Mouse (Mus musculus) liver, embryonic 16.5 days (tissue): ENCODE data around the gene Tmem213. TPM values are rescaled to one million over a fixed set of nuclear protein-coding genes. Genes with fewer than 3 reads are reported as not detected.

Experiments
- ATAC-seq: fragments of 200-750 bp; cut with Nextera tagmentation; 2 replicates; pipeline ENCODE4 v1.8.0; 2017; ENCODE audit warnings: low read depth, mild to moderate bottlenecking, moderate number of reproducible peaks, moderate library complexity
- H3K27ac ChIP-seq: fragments of 300-500 bp; sonication (generic); 2 replicates; pipeline ENCODE4 v1.5.1; 2014; ENCODE audit warnings: mild to moderate bottlenecking, low read length
- H3K27me3 ChIP-seq: fragments of 300-500 bp; sonication (generic); 2 replicates; pipeline ENCODE4 v1.6.1; 2014; ENCODE audit warnings: low read depth, low read length, mixed read lengths; ENCODE audit not compliant: control insufficient read depth, insufficient read depth
- H3K36me3 ChIP-seq: fragments of 300-500 bp; sonication (generic); 2 replicates; pipeline ENCODE4 v1.6.1; 2014; ENCODE audit warnings: mild to moderate bottlenecking; ENCODE audit not compliant: control insufficient read depth, insufficient read depth
- H3K4me1 ChIP-seq: fragments of 300-500 bp; sonication (generic); 2 replicates; pipeline ENCODE4 v1.6.1; 2014; ENCODE audit warnings: low read depth, low read length, mixed read lengths; ENCODE audit not compliant: control insufficient read depth
- H3K4me2 ChIP-seq: fragments of 300-500 bp; sonication (generic); 2 replicates; pipeline ENCODE4 v1.6.1; 2014; ENCODE audit warnings: low read depth, low read length, mixed read lengths
- H3K4me3 ChIP-seq: fragments of 300-500 bp; sonication (generic); 2 replicates; pipeline ENCODE4 v1.5.1; 2014; ENCODE audit warnings: low read depth, mild to moderate bottlenecking, low read length
- H3K9ac ChIP-seq: fragments of 300-500 bp; sonication (generic); 2 replicates; pipeline ENCODE4 v1.6.1; 2014; ENCODE audit warnings: low read depth, low read length
- H3K9me3 ChIP-seq: fragments of 300-500 bp; sonication (generic); replicated peaks from 2 replicates; pipeline ENCODE4 v1.6.1; 2016; ENCODE audit warnings: low read length; ENCODE audit not compliant: control insufficient read depth
- WGBS: fragments of 180-500 bp; shearing (Covaris S2); extraction: QIAGEN DNeasy Blood & Tissue Kit; methylation state at CpG from one replicate; pipeline ENCODE4 v1.1.7; 2014; ENCODE audit not compliant: insufficient replicate concordance; 5-methylcytosine and 5-hydroxymethylcytosine counted together
- polyA plus RNA-seq: library from polyadenylated mRNA; unstranded; fragments of >200 nt; fragmentation: Nextera tagmentation; extraction: Ambion mirVana; gene quantifications from 2 replicates; pipeline ENCODE4 v1.2.1, GENCODE M21; 2015

The Tmem213 gene
- polyA plus RNA-seq, 1 experiment from 2014 or later = not detected

DNA sequence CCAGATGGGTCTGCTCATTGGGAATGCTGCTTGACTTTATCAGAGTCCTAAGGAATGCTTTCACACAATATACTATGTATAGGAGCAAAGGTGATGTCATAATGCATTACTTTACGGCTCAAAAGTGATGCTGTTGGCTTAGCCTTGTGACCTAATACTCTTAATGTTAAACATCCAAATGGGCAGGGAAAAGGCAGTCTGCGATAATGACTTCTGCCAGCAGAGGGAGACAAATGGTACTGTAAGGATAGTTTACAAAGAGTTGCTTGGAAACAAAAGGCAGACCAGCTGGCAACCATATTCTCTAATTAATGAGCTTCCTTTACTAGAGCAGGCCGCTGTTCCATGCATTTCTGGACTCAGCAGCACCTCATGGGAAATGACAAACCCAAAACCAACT is 51.0 kb downstream of the Tmem213 start:
- Histone ChIP-seq H3K9me3 (no peaks in the 10 kb centered on the region), H3K4me1 (no peaks in the 10 kb centered on the region), H3K9ac (no peak overlapping the region), H3K36me3 (no peaks in the 10 kb centered on the region), H3K4me3 (no peak overlapping the region), H3K27ac (no peak overlapping the region), H3K27me3 (no peaks in the 10 kb centered on the region), H3K4me2 (no peak overlapping the region)
- no peak for ATAC-seq
- WGBS = 17% methylated on average over 3 of the region's 3 CpGs

DNA sequence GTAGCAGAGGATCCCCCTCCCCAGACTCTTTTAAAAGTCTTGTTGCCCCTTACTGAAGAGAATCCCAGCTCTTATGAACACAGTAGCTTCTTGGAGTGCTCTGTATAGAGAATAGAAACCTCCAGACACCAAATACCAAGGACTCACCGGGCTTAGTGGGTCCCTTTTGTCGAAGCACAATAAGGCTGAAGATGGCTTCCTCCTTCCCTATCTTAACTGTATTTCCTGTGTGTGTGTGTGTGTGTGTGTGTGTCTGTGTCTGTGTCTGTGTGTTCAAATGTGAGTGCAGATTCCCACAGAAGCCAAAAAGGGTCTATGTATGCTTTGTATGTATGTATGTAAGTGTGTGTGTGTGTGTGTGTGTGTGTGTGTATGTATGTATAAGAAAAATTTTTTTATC is 51.5 kb downstream of the Tmem213 start:
- H3K9me3 ChIP-seq = no peaks in the 10 kb centered on the region
- no peak overlapping the region for H3K4me2 ChIP-seq
- no peak for ATAC-seq
- no peak overlapping the region for H3K9ac ChIP-seq
- H3K4me1 ChIP-seq = no peaks in the 10 kb centered on the region
- no peak overlapping the region for H3K27ac ChIP-seq
- no peaks in the 10 kb centered on the region for H3K27me3 ChIP-seq
- WGBS = 34% methylated on average over 2 of the region's 2 CpGs
- H3K36me3 ChIP-seq = no peaks in the 10 kb centered on the region
- no peak overlapping the region for H3K4me3 ChIP-seq

DNA sequence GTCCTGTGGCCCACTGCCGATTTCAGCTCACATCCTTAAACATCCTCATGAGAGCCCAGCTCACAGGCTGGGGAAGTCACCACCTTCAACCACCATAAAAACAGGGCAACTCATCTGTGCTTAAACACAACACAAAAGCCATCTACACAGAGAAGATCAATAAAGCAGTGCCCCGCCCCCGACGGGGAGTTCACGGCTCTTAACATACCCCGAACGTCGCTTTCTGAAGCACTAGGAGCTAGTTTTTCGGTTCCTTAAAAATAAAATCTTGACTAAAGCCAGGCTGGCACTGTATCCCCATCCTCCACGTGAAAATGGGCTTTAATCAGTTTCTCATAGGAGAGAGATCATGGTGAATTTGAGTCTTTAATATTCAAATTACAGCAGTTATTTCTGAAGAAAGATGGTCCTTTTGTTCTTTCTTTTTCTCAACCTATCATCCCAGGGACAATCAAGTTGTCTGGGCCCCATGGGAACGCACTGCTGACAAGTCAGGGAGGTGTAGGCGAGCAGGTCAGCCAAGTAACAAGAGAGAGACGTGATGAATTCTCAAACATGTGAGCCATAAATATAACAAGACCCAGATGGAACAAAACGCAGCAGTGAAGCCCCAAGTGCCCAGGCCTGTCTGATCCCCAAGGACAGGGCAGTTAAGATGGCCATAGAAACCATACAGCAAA is 53.9 kb downstream of the Tmem213 start:
- no peaks in the 10 kb centered on the region for H3K9me3 ChIP-seq
- H3K36me3 ChIP-seq = no peaks in the 10 kb centered on the region
- WGBS = 69% methylated on average over 14 of the region's 14 CpGs

DNA sequence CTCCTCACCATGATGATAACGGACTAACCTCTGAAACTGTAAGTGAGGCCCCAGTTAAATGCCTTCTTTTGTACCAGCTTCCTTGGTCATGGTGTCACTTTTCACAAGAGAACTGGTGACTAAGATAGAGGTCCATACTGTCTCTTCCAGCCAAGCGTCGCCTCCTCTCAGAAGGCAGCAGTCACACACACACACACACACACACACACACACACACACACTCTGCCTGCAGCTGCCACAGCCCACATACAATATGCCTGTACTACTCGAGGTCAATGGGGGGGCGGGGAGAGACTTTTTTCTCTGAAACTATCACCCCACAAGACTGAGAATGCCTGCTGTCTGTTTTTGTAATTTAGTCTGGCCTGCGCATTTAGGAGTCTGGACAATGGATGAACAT is 55.6 kb downstream of the Tmem213 start:
- no peaks in the 10 kb centered on the region for H3K36me3 ChIP-seq
- no peak overlapping the region for H3K27ac ChIP-seq
- no peaks in the 10 kb centered on the region for H3K27me3 ChIP-seq
- ATAC-seq = no peak
- H3K9ac ChIP-seq = no peak overlapping the region
- no peak overlapping the region for H3K4me3 ChIP-seq
- H3K9me3 ChIP-seq = no peaks in the 10 kb centered on the region
- H3K4me1 ChIP-seq = no peaks in the 10 kb centered on the region
- WGBS = 68% methylated on average over 6 of the region's 6 CpGs
- H3K4me2 ChIP-seq = no peak overlapping the region

More for the DNA sequence above, 53.9 kb downstream of the Tmem213 start:
- H3K27ac ChIP-seq = no peak overlapping the region
- H3K27me3 ChIP-seq = no peaks in the 10 kb centered on the region
- no peak overlapping the region for H3K9ac ChIP-seq
- H3K4me1 ChIP-seq = no peaks in the 10 kb centered on the region
- no peak overlapping the region for H3K4me2 ChIP-seq
- ATAC-seq = no peak
- H3K4me3 ChIP-seq = no peak overlapping the region

DNA sequence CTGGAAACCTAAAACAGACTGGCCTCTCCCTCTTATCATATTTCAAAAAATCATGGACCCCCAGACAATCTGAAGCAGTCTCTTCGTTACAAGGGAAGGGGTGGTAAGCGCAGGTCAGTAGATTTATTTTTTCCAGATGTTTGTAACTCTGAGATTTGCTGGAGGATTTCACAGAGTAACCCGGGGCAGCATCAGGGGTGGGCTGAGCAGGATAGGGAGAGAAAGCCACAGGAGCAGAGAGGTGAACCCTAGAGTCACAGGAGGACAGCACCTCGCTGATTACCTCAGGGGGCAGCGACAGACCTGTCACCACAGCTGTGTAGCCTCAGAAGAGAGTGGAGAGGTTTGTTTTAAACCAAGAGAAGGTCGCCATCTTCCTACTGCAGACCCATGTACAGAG is 56.3 kb downstream of the Tmem213 start:
- no peak overlapping the region for H3K4me2 ChIP-seq
- H3K4me1 ChIP-seq = no peaks in the 10 kb centered on the region
- no peaks in the 10 kb centered on the region for H3K9me3 ChIP-seq
- no peak overlapping the region for H3K4me3 ChIP-seq
- H3K27ac ChIP-seq = no peak overlapping the region
- 69% methylated on average over 6 of the region's 6 CpGs for WGBS
- no peak for ATAC-seq
- H3K36me3 ChIP-seq = no peaks in the 10 kb centered on the region
- no peaks in the 10 kb centered on the region for H3K27me3 ChIP-seq
- H3K9ac ChIP-seq = no peak overlapping the region

Other genes starting within 250 kb of the Tmem213 start
- 3.0 and 3.2 TPM in 2 replicates for gene Trim24, start 238.4 kb upstream of the Tmem213 start, polyA plus RNA-seq
- 0.05 TPM in 2 replicates for gene Svopl, start 62.3 kb upstream of the Tmem213 start, polyA plus RNA-seq
- 0.13 and 0.67 TPM in 2 replicates for gene Atp6v0a4, start 15.3 kb downstream of the Tmem213 start, polyA plus RNA-seq
- 0.16 and 0.26 TPM in 2 replicates for gene D630045J12Rik, start 144.8 kb downstream of the Tmem213 start, polyA plus RNA-seq
- gene Zc3hav1l, start 190.0 kb downstream of the Tmem213 start, polyA plus RNA-seq = 1.1 and 1.4 TPM in 2 replicates
- 21.4 and 22.3 TPM in 2 replicates for gene Zc3hav1, start 245.3 kb downstream of the Tmem213 start, polyA plus RNA-seq